Mouse (Mus musculus) layer of hippocampus, adult 8-10 months (tissue): Measurements from ENCODE around the gene Ppp1r12b. TPM values are rescaled to one million over a fixed set of nuclear protein-coding genes. Genes with fewer than 3 reads are reported as not detected.

Experiments used
- DNase-seq, 2 experiments: peaks; one replicate each; pipeline ENCODE4 v3.0.0; 2022; ENCODE audit warnings: low spot score in 2 of 2
- total RNA-seq, 4 experiments: library from RNA; stranded (reverse); gene quantifications; 2 replicates each; pipeline ENCODE4 v1.2.4; 2022

The Ppp1r12b gene
- total RNA-seq, 4 experiments from 2014 or later, result 66.6 to 80.1 (median 73.2) TPM

GRCm38 (mm10) chr1:134763776-134764438 is 191.8 kb downstream of the Ppp1r12b start:
- no peak for DNase-seq

DNA sequence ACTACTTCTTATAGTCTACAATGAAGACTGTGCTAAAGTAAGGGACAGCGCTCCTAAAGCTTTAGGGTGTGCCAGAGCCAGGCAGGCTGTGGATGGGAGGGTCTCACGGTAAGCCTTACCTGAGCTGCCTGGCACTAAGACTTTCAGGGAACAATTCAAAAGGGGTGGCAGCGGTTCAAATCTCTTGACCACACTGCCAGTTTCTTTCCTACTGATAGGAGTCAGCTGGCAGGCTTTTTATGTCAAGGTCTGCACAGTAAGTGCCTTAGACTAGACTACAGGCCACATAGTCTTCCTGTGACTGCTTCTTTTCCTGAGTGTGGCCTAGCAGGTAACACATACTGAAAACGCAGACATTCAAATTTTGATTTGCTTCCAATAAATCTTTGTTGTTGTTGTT is 192.5 kb downstream of the Ppp1r12b start:
- DNase-seq, result no peak

DNA sequence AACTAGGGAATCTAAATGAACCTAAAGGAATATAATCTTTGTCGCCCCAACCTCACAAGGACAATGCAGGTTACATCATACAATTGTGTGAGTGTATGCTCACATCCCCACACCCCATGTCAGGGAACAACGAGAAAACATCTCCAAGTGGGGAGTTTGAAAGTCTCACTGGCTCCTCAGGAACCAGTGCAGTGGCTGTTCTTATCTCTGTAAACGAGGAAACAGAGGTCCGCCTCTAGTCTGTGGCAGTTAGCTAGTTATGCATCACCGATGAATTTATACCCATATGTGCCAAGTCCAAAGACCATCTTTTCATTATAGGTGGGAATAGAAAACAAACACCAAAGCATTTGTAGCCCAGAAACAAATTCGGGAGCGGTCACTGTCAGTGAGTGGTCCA is 194.2 kb downstream of the Ppp1r12b start:
- no peak for DNase-seq

GRCm38 (mm10) chr1:134760642-134761041 is 195.1 kb downstream of the Ppp1r12b start:
- no peak for DNase-seq

GRCm38 (mm10) chr1:134759133-134759532 is 196.6 kb downstream of the Ppp1r12b start:
- DNase-seq, result no peak

DNA sequence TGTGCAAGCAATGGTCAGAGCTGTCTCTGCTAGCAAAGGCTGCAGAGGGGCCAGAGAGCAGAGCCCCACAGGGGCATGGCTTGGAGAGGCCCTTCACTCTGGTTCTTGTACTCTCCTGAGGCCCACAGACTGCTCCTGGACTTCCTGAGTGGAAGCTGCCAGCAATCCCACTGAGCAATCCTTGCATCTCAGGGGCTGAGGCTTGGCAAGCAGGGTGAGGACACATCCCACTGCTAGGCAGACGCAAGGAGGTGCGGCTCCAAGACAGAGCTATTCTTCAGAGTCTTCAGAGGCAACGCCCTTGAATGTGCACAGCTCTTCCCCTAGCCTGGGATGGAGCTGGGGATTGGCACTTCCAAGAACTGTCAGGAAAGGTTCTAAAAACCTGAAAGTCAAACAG is 198.5 kb downstream of the Ppp1r12b start:
- DNase-seq, result no peak

- no peak for DNase-seq
Measured at GRCm38 (mm10) chr1:134756190-134756873, 199.4 kb downstream of the Ppp1r12b start.

DNA sequence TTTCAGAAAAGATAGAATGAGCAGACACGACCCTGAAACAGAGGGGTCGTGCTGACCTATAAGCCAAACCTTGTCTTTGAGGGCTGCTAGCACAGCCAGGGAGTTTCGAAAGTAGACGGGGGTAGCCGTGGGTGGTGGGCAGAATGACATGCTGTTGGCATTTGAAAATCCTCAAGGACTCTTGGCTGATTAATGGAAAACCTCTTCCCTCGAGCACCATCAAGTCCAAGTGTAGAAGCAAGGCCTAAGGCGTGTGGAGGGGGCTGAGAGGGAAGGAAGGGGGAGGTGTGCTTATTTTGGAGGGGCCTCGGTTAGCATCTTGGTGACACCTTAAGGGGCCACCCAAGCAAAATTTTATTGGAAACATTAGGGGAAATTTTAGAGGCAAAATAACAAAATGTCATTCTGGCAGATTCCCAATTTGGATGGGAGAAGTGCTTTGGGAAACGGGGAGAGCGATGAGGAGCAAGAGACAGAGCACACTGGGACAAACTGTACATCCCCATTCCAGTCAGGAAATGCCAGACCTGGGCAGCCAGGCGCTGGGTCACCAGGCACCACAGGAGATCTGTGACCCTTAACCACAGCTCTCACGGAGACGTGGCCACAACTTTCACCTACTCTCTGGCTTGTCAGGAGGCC is 200.1 kb downstream of the Ppp1r12b start:
- no peak for DNase-seq

- no peak for DNase-seq
Measured at GRCm38 (mm10) chr1:134754818-134755217, 200.9 kb downstream of the Ppp1r12b start.

GRCm38 (mm10) chr1:134753751-134754630 is 201.8 kb downstream of the Ppp1r12b start:
- DNase-seq, result no peak

DNA sequence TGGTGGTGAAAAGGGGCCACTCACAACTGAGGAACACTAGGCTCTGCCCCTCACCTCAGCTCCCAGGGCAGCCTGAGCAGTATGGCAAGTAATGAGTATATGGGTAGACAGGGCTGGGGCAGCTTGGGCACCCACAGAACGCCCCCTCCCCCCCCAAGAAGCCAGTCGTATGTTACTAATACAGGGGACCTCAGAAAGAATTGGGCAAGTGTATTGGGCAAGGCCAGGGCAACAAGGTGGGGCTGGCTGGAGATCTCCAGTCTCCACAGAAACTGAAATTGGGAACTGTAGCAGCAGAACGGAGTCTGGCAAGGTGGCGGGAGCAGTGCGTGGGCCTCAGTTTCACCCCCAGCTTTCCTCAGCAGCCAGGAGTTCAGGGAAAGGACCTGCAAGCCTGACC is 203.3 kb downstream of the Ppp1r12b start:
- DNase-seq, result no peak

GRCm38 (mm10) chr1:134749889-134750288 is 205.9 kb downstream of the Ppp1r12b start:
- DNase-seq, result no peak

DNA sequence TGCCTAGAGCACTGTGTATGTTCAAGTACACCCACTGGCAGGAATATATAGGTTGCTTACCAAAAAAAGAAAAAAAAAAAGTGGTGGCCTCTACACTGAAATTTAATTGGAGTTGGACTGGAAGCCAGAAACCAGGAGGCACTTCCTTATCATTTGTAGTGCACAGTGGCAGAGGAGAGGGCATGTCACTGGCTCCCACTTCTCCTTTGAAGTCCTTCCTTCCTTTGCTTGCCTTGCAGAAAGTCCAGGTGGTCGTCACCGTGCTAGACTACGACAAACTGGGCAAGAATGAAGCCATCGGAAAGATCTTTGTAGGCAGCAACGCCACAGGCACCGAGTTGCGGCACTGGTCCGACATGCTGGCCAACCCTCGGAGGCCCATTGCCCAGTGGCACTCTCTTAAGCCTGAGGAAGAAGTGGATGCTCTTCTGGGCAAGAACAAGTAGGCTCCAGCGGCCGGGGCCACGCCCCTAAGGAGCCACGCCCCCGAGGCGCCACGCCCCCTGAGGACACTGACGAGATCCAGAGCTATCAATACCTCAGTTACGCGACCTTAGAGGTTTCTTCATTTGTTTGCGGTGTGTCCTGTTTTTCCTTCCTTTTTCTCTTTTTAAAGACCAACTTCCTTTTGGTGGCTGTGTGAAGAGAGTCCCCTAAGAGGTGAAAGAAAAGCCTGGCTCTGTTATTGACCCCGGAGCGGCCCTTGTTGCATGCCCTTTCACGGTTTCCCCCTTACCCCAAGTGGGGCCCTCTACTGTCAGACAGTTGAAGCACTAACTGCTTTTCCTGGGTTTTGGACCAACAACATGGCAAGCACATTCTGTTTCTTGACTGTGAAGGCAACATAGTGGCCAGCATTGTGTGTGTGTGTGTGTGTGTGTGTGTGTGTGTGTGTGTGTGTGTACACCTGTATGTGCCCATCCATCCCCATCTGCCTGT is 208.2 kb downstream of the Ppp1r12b start:
- DNase-seq, result no peak

GRCm38 (mm10) chr1:134745648-134746047 is 210.1 kb downstream of the Ppp1r12b start:
- no peak for DNase-seq

DNA sequence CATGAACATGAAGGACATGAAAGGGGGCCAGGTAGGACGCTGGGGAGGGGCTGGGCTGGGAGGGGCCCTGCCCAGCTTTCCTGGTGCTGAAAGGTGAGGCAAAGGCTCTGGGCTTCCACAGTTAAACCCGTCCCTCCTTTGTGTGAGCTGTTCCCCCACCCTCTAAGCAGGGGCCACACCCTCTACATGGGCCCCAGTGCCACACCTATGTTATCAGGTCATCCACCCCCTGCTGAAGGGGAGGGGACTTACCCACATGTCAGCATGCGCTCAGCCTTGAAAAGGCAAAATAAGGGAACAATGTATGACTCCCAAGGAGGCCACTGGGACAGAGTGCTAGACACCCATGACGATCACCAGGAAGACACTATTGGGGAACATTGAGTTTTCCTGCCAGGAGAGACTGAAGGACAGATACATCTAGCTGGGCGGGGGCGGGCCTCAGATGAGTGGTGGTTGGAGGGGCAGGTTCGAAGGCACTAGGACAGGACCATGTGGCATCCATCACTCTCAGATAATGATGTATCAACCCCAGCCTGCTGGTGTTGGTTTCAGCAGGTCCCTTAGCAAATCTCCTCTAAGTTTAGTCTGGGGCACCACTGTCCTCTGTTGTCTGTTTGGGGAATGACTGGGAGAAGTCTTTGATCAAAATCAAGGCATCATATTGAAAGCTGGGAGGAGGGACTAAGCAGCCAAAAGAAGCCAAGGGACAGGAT is 213.6 kb downstream of the Ppp1r12b start:
- no peak for DNase-seq

DNA sequence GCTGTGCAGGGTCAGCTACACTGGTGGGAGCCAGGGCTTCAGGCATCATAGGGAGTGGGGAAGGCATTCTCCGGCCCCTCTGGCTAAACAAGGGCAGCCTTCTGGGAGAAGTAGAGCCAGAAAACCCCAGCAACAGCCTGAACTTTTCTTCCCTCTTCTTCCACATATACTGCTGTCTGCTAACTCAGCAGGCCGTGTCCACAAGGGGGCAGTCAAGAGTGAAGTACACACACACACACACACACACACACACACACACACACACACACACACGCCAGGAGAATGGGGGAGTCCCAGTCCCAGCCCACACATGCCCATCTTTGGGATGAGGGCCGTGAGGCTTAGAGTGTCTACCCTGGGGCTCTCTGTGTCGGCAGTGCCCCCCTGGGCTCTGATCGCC is 214.3 kb downstream of the Ppp1r12b start:
- DNase-seq, result no peak

- DNase-seq, result no peak
Measured at GRCm38 (mm10) chr1:134737463-134737862, 218.3 kb downstream of the Ppp1r12b start.

- no peak for DNase-seq
Measured at GRCm38 (mm10) chr1:134733659-134734058, 222.1 kb downstream of the Ppp1r12b start.

GRCm38 (mm10) chr1:134727256-134727655 is 228.5 kb downstream of the Ppp1r12b start:
- DNase-seq, result no peak

GRCm38 (mm10) chr1:134726480-134726879 is 229.3 kb downstream of the Ppp1r12b start:
- no peak for DNase-seq
